Mouse (Mus musculus) granulocyte monocyte progenitor cell, adult 5-6 weeks (primary cell): ENCODE results near the gene B020011L13Rik. TPM values are rescaled to one million over a fixed set of nuclear protein-coding genes. Genes with fewer than 3 reads are reported as not detected.
"Not testable (repeated sequence)": the region's sequence is repeated elsewhere in the genome, so short reads cannot be mapped to it uniquely, and the experiment has no call there.

Source experiments
- ATAC-seq: replicated peaks from 2 replicates; pipeline ENCODE4 v1.8.0; 2016; ENCODE audit warnings: mild to moderate bottlenecking, moderate TSS enrichment, inconsistent platforms; ENCODE audit not compliant: poor library complexity, severe bottlenecking
- total RNA-seq, 2 experiments: library from RNA; stranded (forward) in 1 of 2; stranded (reverse) in 1 of 2; fragments of 200-712, 200-1000 nt in 1 of 2; fragments of >200 nt in 1 of 2; fragmentation: Nextera tagmentation in 1 of 2; gene quantifications; 2 replicates each; pipeline ENCODE4 v1.2.3; 2014 to 2017

The B020011L13Rik gene
- total RNA-seq (2014; fragmentation: Nextera tagmentation) (not detected in 2 replicates), total RNA-seq (2017) (not detected in 2 replicates)

DNA sequence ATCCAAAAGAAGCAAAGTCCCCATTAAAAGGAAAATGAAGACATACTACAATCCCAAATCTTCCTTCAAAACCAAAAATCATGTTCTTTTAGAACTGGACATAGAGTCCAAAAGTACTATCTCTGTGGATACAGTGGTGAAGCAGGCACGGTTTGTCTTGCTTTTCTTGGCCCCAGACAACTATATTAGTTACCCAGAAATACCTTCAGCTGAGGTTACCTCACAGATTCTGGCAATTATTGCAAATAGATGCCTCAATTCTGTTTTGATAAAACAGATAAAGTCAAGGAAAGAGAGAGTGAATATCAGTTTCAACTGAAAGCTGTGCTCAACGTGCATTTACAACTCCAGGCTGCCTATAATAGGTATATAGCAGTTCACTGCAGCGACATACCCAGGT is at the start of gene B020011L13Rik:
Gene B020011L13Rik (plus strand): TSS at position 301 of the 400 bp plus-strand sequence.
- ATAC-seq, result not testable (repeated sequence)

DNA sequence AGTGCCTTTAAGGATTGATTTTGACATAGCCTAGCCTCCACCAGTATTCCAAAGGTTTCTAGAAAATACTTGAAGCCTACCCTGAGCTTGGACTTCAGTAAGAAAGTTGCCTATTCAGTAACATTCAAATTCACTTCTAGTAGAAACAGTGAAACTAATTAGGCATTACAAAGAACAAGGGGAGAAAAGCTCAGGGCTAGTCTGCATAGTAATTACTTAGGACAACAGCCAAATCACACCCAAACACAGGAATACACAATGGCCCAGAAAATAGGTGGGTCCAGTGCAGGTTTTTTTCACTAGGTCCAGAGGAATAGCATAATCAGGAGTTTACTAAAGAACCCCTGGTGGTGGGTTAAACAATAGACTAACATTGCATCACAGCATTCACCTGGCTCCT is 35.3 kb downstream of the B020011L13Rik start:
- not testable (repeated sequence) for ATAC-seq

DNA sequence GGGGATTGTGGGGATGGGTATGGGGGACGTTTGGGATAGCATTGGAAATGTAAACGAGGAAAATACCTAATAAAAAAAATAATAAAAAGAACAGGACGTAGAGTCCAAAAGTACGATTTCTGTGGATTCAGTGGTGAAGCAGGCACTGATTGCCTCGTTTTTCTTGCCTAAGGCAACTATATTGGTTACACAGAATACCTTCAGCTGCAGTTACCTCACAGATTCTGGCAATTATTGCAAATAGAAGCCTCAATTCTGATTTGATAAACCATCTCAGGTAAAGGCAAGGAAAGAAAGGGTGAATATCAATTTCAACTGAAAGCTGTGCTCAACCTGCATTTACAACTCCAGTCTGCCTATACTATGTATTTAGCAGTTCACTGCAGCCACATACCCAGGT is 48.8 kb downstream of the B020011L13Rik start, which contains the start of gene Gm28360:
Gene Gm28360 (plus strand): TSS at position 301 of the 400 bp plus-strand sequence.
- not testable (repeated sequence) for ATAC-seq

DNA sequence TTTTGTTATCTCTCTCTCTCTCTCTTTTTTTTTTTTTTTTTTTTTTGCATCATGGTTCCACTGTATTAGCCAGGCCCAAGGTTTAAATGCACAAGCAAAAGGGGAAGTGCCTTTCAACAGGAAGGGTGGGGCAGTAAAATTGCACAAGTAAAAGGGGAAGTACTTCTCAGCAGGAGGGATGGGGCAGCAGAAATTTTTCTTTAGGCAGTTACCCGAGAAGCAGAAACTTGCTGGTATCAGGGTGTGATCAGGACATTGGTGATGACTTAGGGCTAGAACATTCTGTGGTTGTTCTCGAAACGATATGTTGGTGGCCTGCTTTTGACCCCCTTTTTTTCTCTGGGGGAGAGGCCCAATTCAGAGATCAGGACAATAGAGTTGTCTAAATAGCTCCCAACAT is 70.8 kb downstream of the B020011L13Rik start:
- not testable (repeated sequence) for ATAC-seq

Other genes starting within 250 kb of the B020011L13Rik start
- not detected in 2 replicates for gene Gm28363, start 84.0 kb upstream of the B020011L13Rik start, total RNA-seq (2014; fragmentation: Nextera tagmentation)
- gene Gm28363, start 84.0 kb upstream of the B020011L13Rik start, total RNA-seq (2017), result not detected in 2 replicates
- not detected in 2 replicates for gene Gm28360, start 48.9 kb downstream of the B020011L13Rik start, total RNA-seq (2014; fragmentation: Nextera tagmentation)
- gene Gm28360, start 48.9 kb downstream of the B020011L13Rik start, total RNA-seq (2017), result not detected in 2 replicates
- gene Gm28168, start 146.9 kb downstream of the B020011L13Rik start, total RNA-seq (2014; fragmentation: Nextera tagmentation), result not detected in 2 replicates
- gene Gm28168, start 146.9 kb downstream of the B020011L13Rik start, total RNA-seq (2017), result not detected in 2 replicates
- not detected in 2 replicates for gene Gm7145, start 184.8 kb downstream of the B020011L13Rik start, total RNA-seq (2014; fragmentation: Nextera tagmentation)
- not detected in 2 replicates for gene Gm7145, start 184.8 kb downstream of the B020011L13Rik start, total RNA-seq (2017)